Mouse (Mus musculus) liver, postnatal 0 days (tissue): Measurements from ENCODE around the gene Aifm3.
"Not testable (repeated sequence)": the region's sequence is repeated elsewhere in the genome, so short reads cannot be mapped to it uniquely, and the experiment has no call there.

Experiments used
- CTCF ChIP-seq: sonication (generic); IDR thresholded peaks from 2 replicates; pipeline ENCODE4 v1.5.1; 2016; ENCODE audit warnings: antibody characterized with exemption, low read depth
- EP300 ChIP-seq: IDR thresholded peaks from 2 replicates; pipeline ENCODE4 v1.6.1; 2016; ENCODE audit warnings: antibody characterized with exemption, low read depth, mild to moderate bottlenecking

DNA sequence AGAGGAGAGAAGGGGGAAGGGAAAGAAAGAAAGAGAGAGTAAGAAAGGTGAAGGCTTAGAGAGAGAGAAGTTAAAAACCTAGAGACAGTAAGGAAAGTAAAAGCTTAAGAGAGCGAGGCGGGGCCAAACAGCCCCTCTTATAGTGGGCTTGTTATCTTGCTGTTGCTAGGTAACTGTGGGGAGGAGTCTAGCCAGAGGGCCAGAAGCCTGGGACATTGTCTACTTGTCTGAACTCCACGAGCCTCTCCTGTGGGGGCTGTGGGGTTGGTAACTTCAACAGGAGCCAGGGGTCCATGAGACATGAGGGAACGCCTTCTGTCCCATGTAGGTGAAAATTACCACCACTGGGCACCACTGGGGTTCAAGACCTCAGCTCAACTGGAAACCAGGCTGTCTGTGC lies 65.3 kb downstream of the Aifm3 start:
- TF ChIP-seq EP300, CTCF: not testable (repeated sequence)
